ENCODE assay signal across 13 mouse cellular contexts in genomic region chrX:51035678-51036209, GRCm38 (mm10). TPM values are rescaled to one million over a fixed set of nuclear protein-coding genes. Genes with fewer than 3 reads are reported as not detected.
A peak's percentile ranks its signal among the peaks of the same experiment; 100 is the strongest.
DNase-seq lines count a peak whose midpoint lies in the region; ATAC-seq lines count a peak whose summit lies in the region.
"Had no signal": no experiment of that assay in that cellular context is flagged by ENCODE, and none has a peak within 500 bp of the region (broad histone marks: within the 10 kb centered on the region; RNA-seq: fewer than 3 reads in every experiment).

No protein-coding gene starts in this region.

- H3K9ac ChIP-seq in lung, embryonic 16.5 days (ENCODE audit: low read length) = no peak overlapping the region
- H3K9ac ChIP-seq in hindbrain, embryonic 12.5 days = no peak overlapping the region
- H3K9ac ChIP-seq in neural tube, embryonic 12.5 days = no peak overlapping the region
- H3K9ac ChIP-seq: liver, embryonic 15.5 days had no signal

- no peak for ATAC-seq in lung, embryonic 16.5 days (ENCODE audit: low read depth)
- ATAC-seq in hindbrain, embryonic 12.5 days (ENCODE audit: low FRiP score) = peak; percentile 50; the same call in 1 of the 2 replicates
- peak; percentile 58 for ATAC-seq in neural tube, embryonic 12.5 days (ENCODE audit: low FRiP score, low read depth)

- WGBS in lung, embryonic 16.5 days = 22% methylated on average over 7 of the region's 7 CpGs
- 17% methylated on average over 7 of the region's 7 CpGs for WGBS in hindbrain, embryonic 12.5 days
- 19% methylated on average over 7 of the region's 7 CpGs for WGBS in neural tube, embryonic 12.5 days

- H3K27me3 ChIP-seq in lung, embryonic 16.5 days (ENCODE audit: control insufficient read depth, insufficient read depth, low read depth, low read length) = no peaks in the 10 kb centered on the region
- no peaks in the 10 kb centered on the region; the same call in 1 of the 2 replicates for H3K27me3 ChIP-seq in hindbrain, embryonic 12.5 days
- H3K27me3 ChIP-seq in neural tube, embryonic 12.5 days (replicated peaks) = no peaks in the 10 kb centered on the region
- H3K27me3 ChIP-seq: liver, embryonic 15.5 days had no signal

- no peak overlapping the region for H3K4me3 ChIP-seq in lung, embryonic 16.5 days (ENCODE audit: low read length)
- no peak overlapping the region for H3K4me3 ChIP-seq in hindbrain, embryonic 12.5 days
- no peak overlapping the region for H3K4me3 ChIP-seq in neural tube, embryonic 12.5 days
- H3K4me3 ChIP-seq: liver, embryonic 15.5 days had no signal

- H3K27ac ChIP-seq in lung, embryonic 16.5 days (ENCODE audit: low read length) = 0 out of 2 replicates have a peak overlapping the region, but pooled peaks have one; percentile 17
- peak overlapping the region; percentile 75 for H3K27ac ChIP-seq in hindbrain, embryonic 12.5 days
- no peak overlapping the region for H3K27ac ChIP-seq in neural tube, embryonic 12.5 days
- H3K27ac ChIP-seq: liver, embryonic 15.5 days had no signal

- H3K4me2 ChIP-seq in lung, embryonic 16.5 days (ENCODE audit: low read depth, low read length) = no peak overlapping the region
- peak overlapping the region; percentile 25; the same call in 1 of the 2 replicates for H3K4me2 ChIP-seq in hindbrain, embryonic 12.5 days (replicated peaks)
- peak overlapping the region; percentile 32 for H3K4me2 ChIP-seq in neural tube, embryonic 12.5 days (replicated peaks)
- H3K4me2 ChIP-seq: liver, embryonic 15.5 days had no signal

- no peaks in the 10 kb centered on the region for H3K4me1 ChIP-seq in lung, embryonic 16.5 days (replicated peaks; ENCODE audit: control insufficient read depth, insufficient read depth, low read length)
- H3K4me1 ChIP-seq in hindbrain, embryonic 12.5 days = no peaks in the 10 kb centered on the region
- H3K4me1 ChIP-seq in neural tube, embryonic 12.5 days = no peaks in the 10 kb centered on the region
- H3K4me1 ChIP-seq: liver, embryonic 15.5 days had no signal

- no peak for DNase-seq in lung, postnatal 4 days
- DNase-seq in embryo, embryonic 11 days = peak; percentile 61
- no peak for DNase-seq in testis, postnatal 14 days (ENCODE audit: low spot score)
- DNase-seq in adrenal gland, adult 2 months = no peak
- DNase-seq in urinary bladder, adult 2 months (ENCODE audit: low spot score) = no peak
- DNase-seq: kidney, adult 2 months; layer of hippocampus, postnatal 36 days; right cerebral cortex, adult 18-20 months; thymus, adult 18-20 months had no signal

- no peaks in the 10 kb centered on the region for H3K9me3 ChIP-seq in lung, embryonic 16.5 days (ENCODE audit: control insufficient read depth, low read length)
- no peaks in the 10 kb centered on the region for H3K9me3 ChIP-seq in hindbrain, embryonic 12.5 days (replicated peaks)
- no peaks in the 10 kb centered on the region for H3K9me3 ChIP-seq in neural tube, embryonic 12.5 days
- H3K9me3 ChIP-seq: liver, embryonic 15.5 days had no signal

- H3K36me3 ChIP-seq in lung, embryonic 16.5 days (ENCODE audit: control insufficient read depth, insufficient read depth, low read length) = no peaks in the 10 kb centered on the region
- no peaks in the 10 kb centered on the region for H3K36me3 ChIP-seq in hindbrain, embryonic 12.5 days
- no peaks in the 10 kb centered on the region for H3K36me3 ChIP-seq in neural tube, embryonic 12.5 days
- H3K36me3 ChIP-seq: liver, embryonic 15.5 days had no signal

RNA-seq across cellular contexts. Expression of gene Rap2c, which starts 17.9 kb away (rescaled TPM):
- polyA plus RNA-seq in lung, embryonic 16.5 days (2015; fragmentation: Nextera tagmentation; extraction: Ambion mirVana) = 20.3 and 23.3 TPM in 2 replicates
- polyA plus RNA-seq in hindbrain, embryonic 12.5 days (2016; fragmentation: Nextera tagmentation; extraction: Ambion mirVana) = 26.8 and 29.3 TPM in 2 replicates
- polyA plus RNA-seq in neural tube, embryonic 12.5 days (2016; fragmentation: Nextera tagmentation; extraction: Ambion mirVana) = 25.0 and 25.8 TPM in 2 replicates
- total RNA-seq in adrenal gland, adult 2 months (2021) = 10 to 100 TPM; 25.8 to 26.3 TPM
- 0.52 and 0.76 TPM in 2 replicates for polyA plus RNA-seq in adrenal gland, adult 2 months (2012; rRNA removed)
- polyA plus RNA-seq in urinary bladder, adult 2 months (2012; rRNA removed) = 13.6 and 13.9 TPM in 2 replicates
